Mouse (Mus musculus): Measurements from ENCODE around the gene Mast3.
A peak's percentile ranks its signal among the peaks of the same experiment; 100 is the strongest.

Mast3 gene

DNA sequence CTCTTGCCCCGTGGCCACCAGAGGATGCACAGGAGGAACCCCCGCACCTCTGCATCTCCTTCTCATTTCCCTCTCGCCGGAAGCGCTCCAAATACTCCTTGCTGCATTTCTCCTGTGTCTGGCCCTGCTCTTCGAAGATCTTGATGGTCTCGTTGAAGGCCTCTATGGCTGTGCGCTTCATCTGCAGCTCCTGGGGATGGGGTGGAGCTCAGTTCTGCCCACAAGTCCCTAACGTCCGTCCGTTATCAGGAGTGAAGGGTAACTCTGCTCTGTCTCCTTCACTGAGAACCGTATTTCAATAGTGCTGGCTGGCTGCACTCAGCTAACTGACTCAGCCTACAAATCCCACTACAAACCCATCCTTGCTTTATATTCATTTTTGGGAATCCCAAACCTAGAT, 35.0 kb downstream of the Mast3 start:
- H3K27me3 ChIP-seq (ENCODE audit: control insufficient read depth, insufficient read depth, low read length, poor library complexity, severe bottlenecking), result no peaks in the 10 kb centered on the region
- H3K36me3 ChIP-seq (ENCODE audit: control insufficient read depth, insufficient read depth, low read length, poor library complexity, severe bottlenecking), result peaks cover under 1% of the 10 kb centered on the region; the same call in 1 of the 2 replicates
- DNase-seq (ENCODE audit: low read depth, low spot score), result no peak

DNA sequence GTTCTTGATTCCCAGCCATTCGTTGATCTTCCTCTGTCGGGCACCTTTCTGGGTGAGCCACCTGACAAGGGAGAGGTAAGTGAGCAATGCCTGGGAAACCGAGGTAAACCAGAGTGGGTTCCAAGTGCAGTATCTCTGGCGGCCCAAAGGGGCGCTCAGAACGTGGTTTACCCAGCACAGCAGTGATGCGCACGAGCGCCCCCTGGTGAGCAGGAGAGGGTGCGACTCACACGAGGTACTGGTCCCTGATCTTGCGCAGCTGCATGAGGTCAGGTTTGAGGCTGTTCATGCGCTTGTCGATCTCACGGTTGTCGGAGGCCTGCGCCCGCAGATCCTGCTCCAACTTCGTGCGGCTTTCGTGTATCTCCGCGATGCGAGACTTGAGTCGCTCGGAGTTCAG, 35.5 kb downstream of the Mast3 start:
- Histone ChIP-seq H3K36me3 (ENCODE audit: control insufficient read depth, insufficient read depth, low read length, poor library complexity, severe bottlenecking) (peaks cover 2% of the 10 kb centered on the region), H3K27me3 (ENCODE audit: control insufficient read depth, insufficient read depth, low read length, poor library complexity, severe bottlenecking) (no peaks in the 10 kb centered on the region)
- peak; percentile 98 for DNase-seq (ENCODE audit: low read depth, low spot score)

DNA sequence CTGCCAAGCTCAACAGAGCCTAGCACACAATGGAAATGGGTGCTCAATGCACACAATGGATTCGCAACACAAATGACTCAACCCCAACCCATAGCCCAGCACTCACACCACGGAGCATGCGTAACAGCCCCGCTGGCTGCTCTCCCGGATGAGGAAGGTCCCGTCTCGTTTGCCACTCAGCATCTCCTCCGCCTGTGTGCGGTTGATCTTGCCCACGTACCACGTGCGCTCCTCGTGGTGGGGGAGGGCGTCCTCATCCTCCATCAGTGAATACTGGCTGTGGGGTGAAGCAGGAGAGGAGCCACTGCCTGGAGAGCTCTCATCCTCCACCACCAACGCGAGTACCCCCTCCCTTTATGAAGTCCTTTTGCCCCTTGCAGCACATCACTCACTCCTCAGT, 35.9 kb downstream of the Mast3 start:
- no peaks in the 10 kb centered on the region for H3K27me3 ChIP-seq (ENCODE audit: control insufficient read depth, insufficient read depth, low read length, poor library complexity, severe bottlenecking)
- peak; percentile 50 for DNase-seq (ENCODE audit: low read depth, low spot score)
- H3K36me3 ChIP-seq (ENCODE audit: control insufficient read depth, insufficient read depth, low read length, poor library complexity, severe bottlenecking), result peaks cover 5% of the 10 kb centered on the region

DNA sequence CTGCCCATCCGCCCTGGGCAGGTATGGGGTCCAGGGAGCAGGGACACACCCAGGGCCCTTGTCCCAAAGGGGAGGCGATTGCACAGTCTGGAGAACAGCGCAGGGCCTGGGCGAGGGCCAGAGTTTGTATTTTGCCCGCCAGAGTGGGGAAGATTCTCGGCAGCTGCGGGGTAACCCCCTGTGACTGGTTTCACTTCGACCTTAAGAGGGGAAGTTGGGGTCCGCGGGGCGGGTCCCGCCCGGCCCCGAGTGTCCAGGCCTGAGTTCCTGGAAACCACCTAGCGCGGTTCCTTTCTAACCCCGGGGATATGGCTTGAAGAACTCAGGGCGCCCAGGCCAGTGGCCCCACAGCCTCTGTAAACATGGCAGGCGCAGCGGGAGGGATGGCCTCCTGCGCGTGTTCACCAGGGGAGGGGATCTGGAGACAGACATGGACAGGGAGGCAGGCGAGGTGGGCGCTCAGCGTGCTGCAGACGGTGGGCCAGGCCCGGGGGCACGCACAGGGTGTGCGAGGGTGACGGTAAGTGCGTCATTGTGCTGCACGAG, 36.5 kb downstream of the Mast3 start:
- Histone ChIP-seq H3K27me3 (ENCODE audit: control insufficient read depth, insufficient read depth, low read length, poor library complexity, severe bottlenecking) (no peaks in the 10 kb centered on the region), H3K36me3 (ENCODE audit: control insufficient read depth, insufficient read depth, low read length, poor library complexity, severe bottlenecking) (peaks cover 9% of the 10 kb centered on the region)
- peak; percentile 86 for DNase-seq (ENCODE audit: low read depth, low spot score)

DNA sequence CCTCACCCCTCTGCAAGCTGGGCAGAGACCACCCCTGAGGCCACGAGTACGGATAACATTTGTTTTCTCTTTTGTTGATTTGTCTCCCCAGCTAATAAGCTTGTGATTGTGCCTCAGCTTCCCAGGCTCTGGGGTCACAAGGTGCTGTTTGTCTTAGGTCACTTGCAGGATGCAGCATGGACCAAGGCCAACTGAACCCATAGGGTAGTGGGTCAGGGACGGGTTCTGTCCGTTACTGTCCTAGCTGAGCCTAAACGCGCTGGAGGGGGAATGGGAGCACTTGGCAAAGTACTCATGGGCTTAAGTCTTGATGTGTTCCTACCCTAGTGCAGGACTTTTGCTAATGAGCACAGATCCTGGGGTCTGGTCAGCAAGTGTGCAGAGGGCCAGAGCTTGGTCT, 37.4 kb downstream of the Mast3 start:
- Histone ChIP-seq H3K36me3 (ENCODE audit: control insufficient read depth, insufficient read depth, low read length, poor library complexity, severe bottlenecking) (peaks cover 13% of the 10 kb centered on the region), H3K27me3 (ENCODE audit: control insufficient read depth, insufficient read depth, low read length, poor library complexity, severe bottlenecking) (no peaks in the 10 kb centered on the region)
- no peak for DNase-seq (ENCODE audit: low read depth, low spot score)

DNA sequence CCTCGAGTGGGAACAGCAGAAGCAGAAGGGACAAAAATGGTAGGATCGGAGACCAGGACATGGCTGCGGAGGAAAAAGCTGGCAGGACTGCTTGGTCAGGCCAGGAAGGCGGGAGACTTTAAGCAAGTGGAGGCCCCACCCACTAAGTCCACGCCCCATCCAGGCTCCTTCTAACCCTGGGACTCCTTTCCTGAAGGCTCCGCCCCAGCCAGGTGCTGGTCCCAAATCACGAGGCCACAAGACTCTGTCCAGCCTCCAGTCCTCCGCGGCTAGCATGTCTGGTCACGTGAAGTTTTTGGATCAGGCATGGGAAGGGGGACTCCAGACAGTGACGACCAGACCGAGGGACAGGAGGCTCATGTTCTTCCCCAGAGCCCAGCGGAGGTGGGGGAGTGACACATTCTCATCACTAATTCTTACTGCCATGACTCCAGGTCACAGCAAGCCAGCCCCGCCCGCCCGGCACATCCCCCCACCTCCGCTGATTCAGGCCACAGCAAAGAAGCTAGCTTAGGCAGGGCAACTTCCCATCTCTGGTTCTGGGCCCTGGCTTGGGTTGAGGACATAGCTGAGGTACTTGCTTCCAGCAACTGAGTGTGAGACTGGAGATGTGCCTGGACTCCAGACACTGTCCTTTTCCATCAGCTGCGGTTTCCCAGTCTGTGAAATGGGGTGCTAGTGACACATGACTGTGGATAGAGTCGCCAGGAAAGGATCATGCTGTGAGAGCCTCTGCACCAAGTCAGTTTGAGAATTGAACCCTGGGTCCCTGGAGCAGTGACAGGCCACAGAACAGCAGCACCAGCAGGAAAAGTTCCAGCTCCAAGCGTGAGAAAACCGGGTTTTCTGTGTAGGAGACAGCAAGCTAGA, 38.0 kb downstream of the Mast3 start:
- DNase-seq (ENCODE audit: low read depth, low spot score), result peak; percentile 67

DNA sequence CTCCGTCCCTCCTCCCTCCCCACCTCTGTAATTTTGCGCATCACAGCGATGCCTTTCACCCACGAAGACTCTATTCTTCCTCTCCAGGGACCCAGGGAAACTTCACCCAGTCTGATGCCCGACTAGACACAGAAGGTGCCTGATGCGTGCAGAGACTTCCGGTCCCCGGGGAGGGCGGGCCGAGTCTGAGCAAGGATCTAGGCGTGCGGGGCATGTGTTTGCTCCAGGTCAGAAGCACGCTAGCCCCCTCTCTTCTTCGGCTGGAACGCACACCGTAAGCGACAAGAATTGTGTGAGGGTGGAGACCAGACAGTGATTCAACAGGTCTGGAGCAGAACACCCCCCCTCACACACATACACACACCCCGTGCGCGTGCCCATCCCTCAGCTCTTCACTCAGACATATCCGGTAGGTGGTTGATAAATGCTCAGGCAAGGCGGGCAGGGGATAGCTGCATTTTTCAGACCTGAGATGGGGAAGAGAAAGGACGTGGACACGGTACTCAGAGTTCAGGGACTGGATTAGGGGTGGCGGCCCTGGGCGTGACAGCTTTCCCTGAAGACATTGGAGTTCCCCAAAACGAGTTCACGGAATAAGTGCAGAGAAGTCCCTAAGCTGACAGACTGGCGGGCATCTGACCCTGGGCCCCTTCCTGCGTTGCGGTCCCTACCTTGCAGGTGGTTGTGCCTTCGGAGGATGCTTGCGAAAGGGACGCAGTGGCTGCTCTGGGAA, 38.9 kb downstream of the Mast3 start:
- Histone ChIP-seq H3K27me3 (ENCODE audit: control insufficient read depth, insufficient read depth, low read length, poor library complexity, severe bottlenecking) (no peaks in the 10 kb centered on the region), H3K36me3 (ENCODE audit: control insufficient read depth, insufficient read depth, low read length, poor library complexity, severe bottlenecking) (peaks cover 14% of the 10 kb centered on the region)
- DNase-seq (ENCODE audit: low read depth, low spot score), result peak; percentile 93

More for the DNA sequence above, 38.0 kb downstream of the Mast3 start:
- H3K27me3 ChIP-seq (ENCODE audit: control insufficient read depth, insufficient read depth, low read length, poor library complexity, severe bottlenecking), result no peaks in the 10 kb centered on the region
- H3K36me3 ChIP-seq (ENCODE audit: control insufficient read depth, insufficient read depth, low read length, poor library complexity, severe bottlenecking), result peaks cover 14% of the 10 kb centered on the region

DNA sequence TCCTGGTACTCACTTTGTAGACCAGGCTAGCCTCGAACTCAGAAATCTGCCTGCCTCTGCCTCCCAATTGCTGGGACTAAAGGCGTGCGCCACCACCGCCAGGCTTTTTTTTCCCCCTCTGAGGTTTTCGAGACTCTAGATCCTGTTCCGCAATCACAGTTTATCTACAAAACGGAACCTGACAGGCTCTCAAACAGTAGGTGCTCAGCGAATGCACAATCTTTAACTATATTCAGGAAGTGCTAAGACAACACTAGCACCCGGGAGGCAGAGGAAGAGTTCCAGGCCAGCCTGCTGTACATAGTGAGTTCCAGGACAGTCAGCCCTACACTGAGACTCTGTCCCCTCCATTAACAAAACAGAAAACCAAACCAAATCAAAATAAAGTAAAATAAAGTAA, 39.5 kb downstream of the Mast3 start:
- Histone ChIP-seq H3K36me3 (ENCODE audit: control insufficient read depth, insufficient read depth, low read length, poor library complexity, severe bottlenecking) (peaks cover 14% of the 10 kb centered on the region), H3K27me3 (ENCODE audit: control insufficient read depth, insufficient read depth, low read length, poor library complexity, severe bottlenecking) (no peaks in the 10 kb centered on the region)
- peak; percentile 68 for DNase-seq (ENCODE audit: low read depth, low spot score)

DNA sequence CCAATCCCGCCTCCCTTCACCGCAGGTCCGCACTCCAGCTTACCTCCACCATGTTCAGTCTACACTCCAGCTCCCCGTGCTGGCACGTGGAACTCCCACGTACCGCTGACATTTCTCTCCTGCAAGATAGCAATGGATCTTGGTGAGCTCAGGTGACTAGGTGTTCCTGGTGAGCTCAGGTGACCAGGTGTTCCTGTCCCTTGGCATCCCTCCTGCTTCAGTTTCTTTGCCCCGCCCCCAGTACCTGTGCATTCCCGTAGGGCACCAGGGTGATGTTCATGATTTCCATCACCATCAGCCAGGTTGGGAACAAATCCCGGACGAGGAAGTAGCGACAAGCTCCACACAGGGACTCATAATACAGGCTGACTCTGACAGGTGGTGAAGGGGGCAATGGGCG, 40.2 kb downstream of the Mast3 start:
- no peak for DNase-seq (ENCODE audit: low read depth, low spot score)
- H3K36me3 ChIP-seq (ENCODE audit: control insufficient read depth, insufficient read depth, low read length, poor library complexity, severe bottlenecking), result peaks cover 14% of the 10 kb centered on the region
- H3K27me3 ChIP-seq (ENCODE audit: control insufficient read depth, insufficient read depth, low read length, poor library complexity, severe bottlenecking), result no peaks in the 10 kb centered on the region

DNA sequence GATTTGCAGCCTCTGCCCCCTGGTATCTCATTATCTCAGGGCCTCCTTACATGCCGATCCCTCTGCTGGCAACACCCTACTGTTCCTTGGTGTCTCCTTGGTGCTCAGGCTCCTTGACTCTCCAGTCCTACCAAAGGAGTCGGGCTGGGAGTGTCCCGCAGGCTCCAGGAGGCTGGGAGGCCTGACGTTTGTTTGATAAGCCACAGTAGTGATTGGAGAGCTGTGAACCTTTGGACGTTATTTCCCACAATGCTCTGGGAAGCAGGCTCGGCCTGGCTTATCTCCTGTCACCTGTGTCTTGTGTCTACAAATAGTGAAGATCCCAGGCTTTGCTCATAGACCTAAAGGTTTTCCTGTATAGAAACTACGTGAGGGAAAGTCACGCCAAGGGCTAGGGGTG, 40.8 kb downstream of the Mast3 start:
- no peak for DNase-seq (ENCODE audit: low read depth, low spot score)
- peaks cover 14% of the 10 kb centered on the region for H3K36me3 ChIP-seq (ENCODE audit: control insufficient read depth, insufficient read depth, low read length, poor library complexity, severe bottlenecking)
- no peaks in the 10 kb centered on the region for H3K27me3 ChIP-seq (ENCODE audit: control insufficient read depth, insufficient read depth, low read length, poor library complexity, severe bottlenecking)

DNA sequence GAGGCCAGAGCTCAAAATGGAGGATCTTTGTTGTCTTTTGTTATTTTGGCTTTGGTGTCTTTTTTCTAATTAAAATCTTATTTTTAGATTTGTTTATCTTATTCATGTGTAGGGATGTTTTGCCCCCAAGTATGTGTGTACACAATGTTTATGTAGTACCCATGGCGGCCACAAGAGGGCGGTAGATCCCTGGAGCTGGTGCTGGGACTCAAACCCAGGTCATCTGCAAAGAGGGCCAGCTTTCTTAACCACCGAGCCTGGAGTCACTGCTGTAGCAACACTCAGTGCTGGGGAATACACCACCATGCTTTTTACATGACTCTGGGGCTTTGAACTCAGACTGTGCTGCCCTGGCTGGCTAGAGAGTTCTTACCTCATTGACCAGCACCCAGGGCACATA, 41.5 kb downstream of the Mast3 start:
- Histone ChIP-seq H3K36me3 (ENCODE audit: control insufficient read depth, insufficient read depth, low read length, poor library complexity, severe bottlenecking) (peaks cover 14% of the 10 kb centered on the region), H3K27me3 (ENCODE audit: control insufficient read depth, insufficient read depth, low read length, poor library complexity, severe bottlenecking) (no peaks in the 10 kb centered on the region)
- peak; percentile 82 for DNase-seq (ENCODE audit: low read depth, low spot score)

DNA sequence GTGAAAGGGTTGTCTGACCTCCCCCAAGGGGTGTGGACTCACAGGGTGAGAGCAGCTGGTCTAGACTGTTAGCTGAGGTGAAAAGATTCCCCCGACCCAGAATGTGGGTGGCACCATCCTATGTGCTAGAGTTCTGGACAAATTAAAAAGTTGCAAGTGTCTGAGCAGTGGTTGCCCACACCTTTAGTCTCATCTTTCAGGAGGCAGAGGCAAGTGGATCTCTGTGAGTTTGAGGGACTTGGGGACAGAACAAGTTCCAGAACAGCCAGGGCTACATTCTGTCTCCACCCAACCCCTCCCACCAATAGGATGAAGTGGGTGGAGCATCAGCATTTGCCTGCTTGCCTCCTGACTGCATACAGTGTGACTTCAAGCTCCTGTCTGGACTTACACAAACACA, 42.7 kb downstream of the Mast3 start:
- DNase-seq (ENCODE audit: low read depth, low spot score), result no peak
- no peaks in the 10 kb centered on the region for H3K27me3 ChIP-seq (ENCODE audit: control insufficient read depth, insufficient read depth, low read length, poor library complexity, severe bottlenecking)

DNA sequence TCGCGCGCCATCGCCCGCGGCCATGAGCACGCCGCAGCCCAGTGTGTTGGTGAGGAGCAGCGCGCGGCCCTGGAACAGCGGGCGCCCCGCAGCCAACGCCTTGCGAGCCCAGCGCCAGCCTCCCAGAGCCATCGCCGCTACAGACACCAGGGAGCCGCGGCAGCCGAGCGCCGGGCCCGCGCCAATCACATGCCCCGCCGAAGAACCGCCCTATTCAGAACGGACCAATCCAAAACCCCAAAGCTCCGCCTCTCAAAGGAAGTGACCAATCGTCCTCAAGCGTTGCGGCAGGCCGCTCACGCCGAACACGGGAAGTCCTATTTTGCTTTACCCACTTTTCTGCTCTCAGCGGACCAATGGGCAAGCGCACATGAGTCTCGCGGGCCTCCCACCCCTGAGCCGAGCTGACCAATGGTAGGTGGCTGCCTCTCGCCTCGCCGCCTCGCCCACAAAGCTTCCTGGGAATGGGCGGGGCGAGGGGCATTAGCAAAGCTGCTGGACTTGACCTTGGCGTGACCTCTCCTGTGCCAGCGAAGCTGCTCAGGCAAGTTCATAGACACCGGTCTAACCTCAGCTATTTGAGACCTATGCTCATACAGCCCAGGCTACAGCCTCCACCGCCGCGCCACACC, 44.0 kb downstream of the Mast3 start, which contains the start of gene Mpv17l2:
TSS of gene Mpv17l2 (minus strand) at position 172 of the 632 bp plus-strand sequence.
- H3K27me3 ChIP-seq (ENCODE audit: control insufficient read depth, insufficient read depth, low read length, poor library complexity, severe bottlenecking), result no peaks in the 10 kb centered on the region
- DNase-seq (ENCODE audit: low read depth, low spot score), result peak; percentile 98
- H3K36me3 ChIP-seq (ENCODE audit: control insufficient read depth, insufficient read depth, low read length, poor library complexity, severe bottlenecking), result peaks cover 14% of the 10 kb centered on the region

More for the DNA sequence above, 42.7 kb downstream of the Mast3 start:
- H3K36me3 ChIP-seq (ENCODE audit: control insufficient read depth, insufficient read depth, low read length, poor library complexity, severe bottlenecking), result peaks cover 14% of the 10 kb centered on the region

DNA sequence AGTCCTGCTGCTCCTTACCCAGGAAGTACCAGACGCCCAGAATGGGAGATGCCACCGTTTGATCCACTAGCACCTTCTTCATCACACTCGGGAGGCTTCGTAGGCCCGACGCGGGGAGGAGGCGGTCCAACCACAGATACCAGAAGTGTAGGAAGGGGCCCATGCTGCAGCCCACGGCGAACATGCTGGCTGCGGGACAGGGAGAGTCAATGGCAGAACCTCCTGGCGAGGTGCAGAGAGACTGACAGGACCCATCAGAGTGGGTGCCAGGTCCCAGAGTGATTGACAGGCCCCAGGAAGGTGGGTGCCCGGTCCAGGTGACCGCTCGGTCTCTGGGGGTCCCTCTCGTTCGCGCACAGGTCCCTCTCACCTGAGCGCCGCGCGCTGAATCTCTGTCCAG, 44.5 kb downstream of the Mast3 start:
- DNase-seq (ENCODE audit: low read depth, low spot score), result no peak
- Histone ChIP-seq H3K36me3 (ENCODE audit: control insufficient read depth, insufficient read depth, low read length, poor library complexity, severe bottlenecking) (peaks cover 14% of the 10 kb centered on the region), H3K27me3 (ENCODE audit: control insufficient read depth, insufficient read depth, low read length, poor library complexity, severe bottlenecking) (no peaks in the 10 kb centered on the region)

Data from splenic B cell, adult 2 months (primary cell).